Mouse (Mus musculus): Measurements from ENCODE around the gene H2-Oa.

Gene H2-Oa

DNA sequence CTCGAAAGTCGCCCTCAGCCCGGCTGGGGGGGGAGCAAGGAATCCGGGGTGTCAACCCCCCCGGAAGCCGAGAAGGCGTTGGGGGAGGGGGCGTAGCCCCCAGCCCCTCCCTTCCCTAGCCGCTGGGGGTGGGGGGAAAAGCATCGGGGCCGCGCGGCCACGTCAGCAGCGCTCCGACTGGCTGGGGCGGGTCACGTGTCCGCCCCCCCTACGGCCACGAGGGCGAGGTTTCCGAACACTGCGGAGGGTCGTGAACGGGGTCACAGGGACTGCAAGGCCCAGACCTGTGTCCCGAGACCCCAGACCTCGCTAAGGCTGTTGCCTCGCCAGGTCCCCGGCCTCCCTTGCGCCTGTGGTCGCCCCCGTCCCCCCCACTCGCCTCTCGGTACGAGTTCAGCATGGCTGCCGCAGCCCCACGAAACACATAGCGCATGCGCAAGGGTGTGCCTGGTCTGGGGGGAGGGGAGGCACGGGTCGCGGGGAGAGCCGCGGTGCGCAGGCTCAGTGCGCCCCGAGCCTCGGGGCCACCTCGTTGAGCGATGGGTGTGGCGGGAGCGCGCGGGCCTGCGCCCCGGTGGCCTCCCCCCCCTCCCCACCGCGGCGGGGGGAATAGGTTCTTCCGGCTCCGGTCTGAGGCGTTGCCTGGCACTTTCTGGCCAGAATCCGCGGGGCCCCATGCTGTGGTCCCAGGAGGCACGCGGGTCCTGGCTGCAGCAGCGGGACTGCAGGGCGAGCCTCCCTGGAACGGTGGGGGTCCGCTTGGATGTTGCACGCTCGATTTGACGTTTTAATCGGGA lies 30.2 kb downstream of the H2-Oa start, which contains the start of gene Brd2:
TSS of gene Brd2 (minus strand) at position 447 of the 797 bp plus-strand sequence.
- DNase-seq (ENCODE audit: low spot score), result peak; percentile 98

GRCm38 (mm10) chr17:34123111-34123510 lies 31.0 kb downstream of the H2-Oa start:
- no peak for DNase-seq (ENCODE audit: low spot score)

- DNase-seq (ENCODE audit: low spot score), result no peak
Observed at GRCm38 (mm10) chr17:34123518-34123917, 31.4 kb downstream of the H2-Oa start.

GRCm38 (mm10) chr17:34124649-34125048 lies 32.5 kb downstream of the H2-Oa start:
- DNase-seq (ENCODE audit: low spot score), result no peak

DNA sequence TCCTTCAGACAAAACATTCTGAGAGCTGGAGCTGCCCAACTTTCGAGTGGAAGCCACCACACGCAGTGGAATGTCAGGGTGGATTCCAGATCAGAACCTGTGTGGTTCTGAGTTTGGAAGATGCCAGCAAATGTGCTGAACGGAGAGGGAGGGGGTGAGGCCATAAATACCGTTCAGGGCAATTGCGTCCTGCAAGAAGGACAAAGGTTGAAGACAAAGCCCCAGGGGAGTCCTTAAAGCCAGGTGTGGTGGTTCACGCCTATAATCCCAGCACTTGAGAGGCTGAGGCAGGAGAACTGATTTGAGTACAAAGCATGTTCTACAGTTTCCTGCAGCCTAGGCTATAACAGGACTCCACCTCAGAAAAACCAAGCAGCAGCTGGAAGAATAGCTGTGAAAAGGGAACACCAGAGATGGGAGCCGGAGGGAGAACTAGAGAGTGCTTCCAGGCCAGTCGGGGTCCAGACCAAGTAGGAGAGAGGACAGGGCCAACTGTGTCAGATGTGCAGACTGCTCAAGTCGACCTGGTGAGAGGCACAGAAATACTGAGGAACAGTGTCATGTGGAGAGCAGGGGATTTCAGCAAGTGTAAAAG lies 34.8 kb downstream of the H2-Oa start:
- no peak for DNase-seq (ENCODE audit: low spot score)

GRCm38 (mm10) chr17:34127475-34127874 lies 35.3 kb downstream of the H2-Oa start:
- DNase-seq (ENCODE audit: low spot score), result peak; percentile 56

- DNase-seq (ENCODE audit: low spot score), result no peak
Observed at GRCm38 (mm10) chr17:34128264-34128937, 36.3 kb downstream of the H2-Oa start.

GRCm38 (mm10) chr17:34128944-34129791 lies 37.0 kb downstream of the H2-Oa start:
- no peak for DNase-seq (ENCODE audit: low spot score)

DNA sequence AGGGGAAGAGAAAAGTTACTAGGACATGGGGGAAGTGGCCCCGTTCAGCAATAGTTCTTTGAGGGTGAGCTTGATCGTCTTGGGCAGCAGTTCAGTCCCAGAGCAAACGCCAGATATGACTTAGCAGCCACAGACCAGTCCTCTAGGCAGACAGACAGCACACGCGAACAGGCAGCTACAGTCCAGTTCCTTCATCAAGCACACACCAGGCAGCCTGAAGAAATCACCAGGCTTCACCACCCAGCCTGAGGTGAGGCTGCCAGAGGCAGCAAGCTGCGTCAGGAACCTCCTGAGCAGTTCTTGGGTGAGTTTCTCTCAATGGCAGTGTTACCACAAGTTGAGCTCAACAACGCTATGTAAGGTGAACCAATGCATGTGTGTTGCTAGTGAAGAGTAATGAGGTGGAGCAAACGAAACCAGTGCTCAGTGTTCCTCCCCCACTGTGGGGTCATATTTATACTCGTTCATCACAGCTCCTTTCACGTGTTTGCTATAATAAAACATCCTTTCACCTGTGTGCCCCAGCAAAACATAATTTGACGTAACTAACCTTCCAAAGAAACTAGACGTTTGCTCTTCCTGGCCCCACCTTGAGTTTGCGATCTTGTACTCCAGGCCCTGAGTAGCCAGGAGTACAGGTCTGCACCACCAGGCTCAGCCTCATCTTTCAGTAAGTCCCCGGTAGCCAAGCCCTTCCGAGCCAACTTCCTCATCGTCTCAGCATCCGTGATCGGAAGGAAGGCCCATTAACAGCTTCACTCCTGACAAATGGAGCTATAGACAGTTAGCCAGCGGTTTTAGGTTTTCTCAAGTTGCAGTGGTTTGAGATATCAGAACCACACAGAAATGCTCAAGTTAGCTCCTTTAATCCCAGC lies 38.2 kb downstream of the H2-Oa start:
- DNase-seq (ENCODE audit: low spot score), result no peak

GRCm38 (mm10) chr17:34131911-34132310 lies 39.8 kb downstream of the H2-Oa start:
- no peak for DNase-seq (ENCODE audit: low spot score)

- no peak for DNase-seq (ENCODE audit: low spot score)
Observed at GRCm38 (mm10) chr17:34133289-34133688, 41.1 kb downstream of the H2-Oa start.

DNA sequence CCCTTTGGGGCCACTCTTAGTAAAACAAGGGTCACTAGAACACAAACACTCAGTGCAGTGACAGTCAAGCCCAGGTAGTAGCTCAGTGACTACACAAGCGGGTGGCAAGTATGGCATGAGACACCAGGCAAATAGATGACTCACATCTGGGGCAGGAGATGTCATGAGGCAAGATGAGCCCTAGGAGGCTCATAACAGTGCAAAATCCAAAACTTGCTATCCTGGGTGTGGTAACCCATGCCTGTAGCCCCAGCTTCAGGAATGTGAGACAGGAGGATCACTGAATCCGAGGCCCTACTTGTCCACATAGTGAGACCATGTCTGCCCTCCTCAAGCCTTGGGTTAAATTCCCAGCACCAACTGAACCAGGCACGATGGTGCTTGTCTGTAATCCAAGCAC lies 42.3 kb downstream of the H2-Oa start:
- no peak for DNase-seq (ENCODE audit: low spot score)

GRCm38 (mm10) chr17:34135297-34136224 lies 43.4 kb downstream of the H2-Oa start:
- DNase-seq (ENCODE audit: low spot score), result peak; percentile 98

DNA sequence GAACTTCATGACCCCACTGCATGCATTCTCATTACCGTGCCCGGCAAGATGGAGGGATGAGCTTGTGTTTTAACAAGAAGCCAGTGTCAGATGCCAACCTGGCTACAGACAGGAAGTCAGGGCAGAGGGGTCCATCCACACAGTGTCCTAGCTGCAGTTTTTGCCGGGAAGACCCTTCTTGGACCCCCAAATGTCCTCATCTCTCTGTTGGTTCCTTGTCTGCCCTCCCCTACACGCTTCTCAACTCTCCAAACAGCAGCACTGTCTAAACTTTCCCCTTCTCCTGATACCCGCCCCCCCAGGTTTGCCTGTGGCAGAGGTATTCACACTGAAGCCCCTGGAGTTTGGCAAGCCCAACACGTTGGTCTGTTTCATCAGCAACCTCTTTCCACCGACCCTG lies 45.5 kb downstream of the H2-Oa start:
- no peak for DNase-seq (ENCODE audit: low spot score)

GRCm38 (mm10) chr17:34138655-34139054 lies 46.5 kb downstream of the H2-Oa start:
- no peak for DNase-seq (ENCODE audit: low spot score)

DNA sequence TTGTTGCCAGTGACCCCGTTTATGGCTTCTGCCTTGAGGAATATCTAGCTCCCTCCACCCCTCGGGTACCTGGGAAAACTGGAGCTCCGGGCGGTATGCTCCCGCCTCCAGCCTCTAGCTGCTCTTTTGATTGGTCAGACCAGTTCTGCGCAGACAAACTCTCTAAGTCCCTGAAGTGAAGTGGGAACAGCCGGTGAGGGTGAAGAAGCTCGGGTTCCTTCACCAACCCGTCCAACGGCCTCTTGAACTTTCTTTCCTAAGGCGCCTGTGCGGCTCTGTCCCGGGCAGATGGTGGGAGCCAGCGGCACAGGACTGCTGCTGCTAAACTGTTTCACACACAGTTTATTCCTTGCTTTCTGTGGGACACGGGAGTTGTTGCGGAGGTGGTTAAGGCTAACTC lies 47.3 kb downstream of the H2-Oa start:
- DNase-seq (ENCODE audit: low spot score), result peak; percentile 46

GRCm38 (mm10) chr17:34140240-34140639 lies 48.1 kb downstream of the H2-Oa start:
- DNase-seq (ENCODE audit: low spot score), result no peak

- no peak for DNase-seq (ENCODE audit: low spot score)
Observed at GRCm38 (mm10) chr17:34141448-34141847, 49.3 kb downstream of the H2-Oa start.

GRCm38 (mm10) chr17:34142456-34143010 lies 50.4 kb downstream of the H2-Oa start:
- DNase-seq (ENCODE audit: low spot score), result no peak

- no peak for DNase-seq (ENCODE audit: low spot score)
Observed at GRCm38 (mm10) chr17:34143033-34143432, 50.9 kb downstream of the H2-Oa start, which contains the start of gene H2-DMb2. TSS of gene H2-DMb2 (plus strand) at chr17:34143307.
